Mouse (Mus musculus): ENCODE measurements around the gene Kcnh1. TPM values are rescaled to one million over a fixed set of nuclear protein-coding genes. Genes with fewer than 3 reads are reported as not detected.

Kcnh1 gene
- polyA plus RNA-seq, 1 experiment from 2014 or later: 0.60 TPM

- 81% methylated on average over 7 of the region's 7 CpGs for WGBS
- no peaks in the 10 kb centered on the region for H3K4me1 ChIP-seq
- no peaks in the 10 kb centered on the region for H3K9me3 ChIP-seq
- H3K4me2 ChIP-seq (replicated peaks): no peak overlapping the region
- no peaks in the 10 kb centered on the region for H3K27me3 ChIP-seq
- no peaks in the 10 kb centered on the region for H3K36me3 ChIP-seq
- H3K9ac ChIP-seq: no peak overlapping the region
- H3K27ac ChIP-seq: no peak overlapping the region
- no peak overlapping the region for H3K4me3 ChIP-seq
- ATAC-seq (ENCODE audit: low FRiP score, low read depth): no peak
Measured at GRCm38 (mm10) chr1:192391041-192391440, 200.5 kb downstream of the Kcnh1 start.

- Histone ChIP-seq H3K27ac (no peak overlapping the region), H3K36me3 (no peaks in the 10 kb centered on the region), H3K4me2 (replicated peaks) (no peak overlapping the region), H3K9me3 (no peaks in the 10 kb centered on the region), H3K9ac (no peak overlapping the region), H3K4me1 (no peaks in the 10 kb centered on the region), H3K27me3 (no peaks in the 10 kb centered on the region), H3K4me3 (no peak overlapping the region)
- ATAC-seq (ENCODE audit: low FRiP score, low read depth): no peak
- 88% methylated on average over 2 of the region's 2 CpGs for WGBS
Measured at GRCm38 (mm10) chr1:192392232-192392631, 201.7 kb downstream of the Kcnh1 start.

GRCm38 (mm10) chr1:192399667-192400490, 209.3 kb downstream of the Kcnh1 start:
- Histone ChIP-seq H3K4me1 (peaks cover 9% of the 10 kb centered on the region), H3K9me3 (no peaks in the 10 kb centered on the region), H3K27me3 (no peaks in the 10 kb centered on the region), H3K9ac (no peak overlapping the region), H3K36me3 (no peaks in the 10 kb centered on the region), H3K4me2 (replicated peaks) (no peak overlapping the region), H3K4me3 (no peak overlapping the region), H3K27ac (no peak overlapping the region)
- ATAC-seq (ENCODE audit: low FRiP score, low read depth): no peak
- WGBS: 62% methylated on average over 14 of the region's 14 CpGs

GRCm38 (mm10) chr1:192400991-192401390, 210.4 kb downstream of the Kcnh1 start:
- H3K4me1 ChIP-seq: peaks cover 9% of the 10 kb centered on the region
- no peaks in the 10 kb centered on the region for H3K36me3 ChIP-seq
- H3K4me2 ChIP-seq (replicated peaks): no peak overlapping the region
- H3K4me3 ChIP-seq: no peak overlapping the region
- no peak overlapping the region for H3K27ac ChIP-seq
- no peak for ATAC-seq (ENCODE audit: low FRiP score, low read depth)
- no peaks in the 10 kb centered on the region for H3K9me3 ChIP-seq
- H3K27me3 ChIP-seq: no peaks in the 10 kb centered on the region
- no peak overlapping the region for H3K9ac ChIP-seq
- WGBS: 63% methylated on average over 4 of the region's 4 CpGs

- 92% methylated on average over 8 of the region's 8 CpGs for WGBS
- no peak for ATAC-seq (ENCODE audit: low FRiP score, low read depth)
- H3K27ac ChIP-seq: no peak overlapping the region
Measured at GRCm38 (mm10) chr1:192402911-192403704, 212.5 kb downstream of the Kcnh1 start.

GRCm38 (mm10) chr1:192405136-192405535, 214.6 kb downstream of the Kcnh1 start:
- Histone ChIP-seq H3K27me3 (no peaks in the 10 kb centered on the region), H3K9ac (no peak overlapping the region), H3K4me2 (replicated peaks) (no peak overlapping the region), H3K4me1 (peaks cover 1% of the 10 kb centered on the region; the same call in 1 of the 2 replicates), H3K36me3 (no peaks in the 10 kb centered on the region), H3K4me3 (no peak overlapping the region), H3K27ac (no peak overlapping the region), H3K9me3 (no peaks in the 10 kb centered on the region)
- ATAC-seq (ENCODE audit: low FRiP score, low read depth): no peak
- WGBS: 73% methylated on average over 4 of the region's 4 CpGs

More at GRCm38 (mm10) chr1:192402911-192403704, 212.5 kb downstream of the Kcnh1 start:
- H3K9me3 ChIP-seq: no peaks in the 10 kb centered on the region
- H3K36me3 ChIP-seq: no peaks in the 10 kb centered on the region
- H3K4me3 ChIP-seq: no peak overlapping the region
- H3K4me1 ChIP-seq: peaks cover 9% of the 10 kb centered on the region
- no peak overlapping the region for H3K9ac ChIP-seq
- H3K27me3 ChIP-seq: no peaks in the 10 kb centered on the region
- no peak overlapping the region for H3K4me2 ChIP-seq (replicated peaks)

- Histone ChIP-seq H3K9me3 (no peaks in the 10 kb centered on the region), H3K27me3 (no peaks in the 10 kb centered on the region), H3K27ac (no peak overlapping the region), H3K4me1 (no peaks in the 10 kb centered on the region), H3K4me2 (replicated peaks) (no peak overlapping the region), H3K36me3 (no peaks in the 10 kb centered on the region), H3K9ac (no peak overlapping the region), H3K4me3 (no peak overlapping the region)
- WGBS: 85% methylated on average over 5 of the region's 5 CpGs
- ATAC-seq (ENCODE audit: low FRiP score, low read depth): no peak
Measured at GRCm38 (mm10) chr1:192406589-192406988, 216.0 kb downstream of the Kcnh1 start.

- no peak overlapping the region for H3K4me3 ChIP-seq
- H3K9ac ChIP-seq: no peak overlapping the region
- H3K9me3 ChIP-seq: no peaks in the 10 kb centered on the region
- H3K4me1 ChIP-seq: no peaks in the 10 kb centered on the region
- 60% methylated on average over 3 of the region's 3 CpGs for WGBS
- no peaks in the 10 kb centered on the region for H3K36me3 ChIP-seq
- no peak overlapping the region for H3K27ac ChIP-seq
- ATAC-seq (ENCODE audit: low FRiP score, low read depth): no peak
- H3K4me2 ChIP-seq (replicated peaks): no peak overlapping the region
- H3K27me3 ChIP-seq: no peaks in the 10 kb centered on the region
Measured at GRCm38 (mm10) chr1:192415813-192416212, 225.2 kb downstream of the Kcnh1 start.

- Histone ChIP-seq H3K9me3 (no peaks in the 10 kb centered on the region), H3K4me3 (no peak overlapping the region), H3K9ac (no peak overlapping the region), H3K4me2 (replicated peaks) (no peak overlapping the region), H3K27me3 (no peaks in the 10 kb centered on the region), H3K36me3 (no peaks in the 10 kb centered on the region), H3K4me1 (no peaks in the 10 kb centered on the region), H3K27ac (no peak overlapping the region)
- WGBS: 80% methylated on average over 9 of the region's 9 CpGs
- ATAC-seq (ENCODE audit: low FRiP score, low read depth): no peak
Measured at GRCm38 (mm10) chr1:192416241-192416821, 225.8 kb downstream of the Kcnh1 start.

- H3K27ac ChIP-seq: no peak overlapping the region
- WGBS: 80% methylated on average over 5 of the region's 5 CpGs
- H3K4me1 ChIP-seq: peaks cover 3% of the 10 kb centered on the region; the same call in 1 of the 2 replicates
- no peaks in the 10 kb centered on the region for H3K36me3 ChIP-seq
- no peak overlapping the region for H3K4me3 ChIP-seq
- no peak for ATAC-seq (ENCODE audit: low FRiP score, low read depth)
- H3K9me3 ChIP-seq: no peaks in the 10 kb centered on the region
- H3K4me2 ChIP-seq (replicated peaks): no peak overlapping the region
- no peaks in the 10 kb centered on the region for H3K27me3 ChIP-seq
- H3K9ac ChIP-seq: no peak overlapping the region
Measured at GRCm38 (mm10) chr1:192419176-192419575, 228.6 kb downstream of the Kcnh1 start.

- WGBS: 76% methylated on average over 14 of the region's 14 CpGs
- Histone ChIP-seq H3K9ac (no peak overlapping the region), H3K4me1 (peaks cover 3% of the 10 kb centered on the region; the same call in 1 of the 2 replicates), H3K36me3 (no peaks in the 10 kb centered on the region), H3K27me3 (no peaks in the 10 kb centered on the region), H3K27ac (no peak overlapping the region), H3K4me2 (replicated peaks) (no peak overlapping the region), H3K4me3 (no peak overlapping the region), H3K9me3 (no peaks in the 10 kb centered on the region)
- no peak for ATAC-seq (ENCODE audit: low FRiP score, low read depth)
Measured at GRCm38 (mm10) chr1:192421377-192422166, 231.0 kb downstream of the Kcnh1 start.
